Mouse (Mus musculus): ENCODE measurements around the gene Adamts18. TPM values are rescaled to one million over a fixed set of nuclear protein-coding genes. Genes with fewer than 3 reads are reported as not detected.

The Adamts18 gene
- total RNA-seq, 2 experiments from 2014 or later, result 1.3 to 1.9 TPM

DNA sequence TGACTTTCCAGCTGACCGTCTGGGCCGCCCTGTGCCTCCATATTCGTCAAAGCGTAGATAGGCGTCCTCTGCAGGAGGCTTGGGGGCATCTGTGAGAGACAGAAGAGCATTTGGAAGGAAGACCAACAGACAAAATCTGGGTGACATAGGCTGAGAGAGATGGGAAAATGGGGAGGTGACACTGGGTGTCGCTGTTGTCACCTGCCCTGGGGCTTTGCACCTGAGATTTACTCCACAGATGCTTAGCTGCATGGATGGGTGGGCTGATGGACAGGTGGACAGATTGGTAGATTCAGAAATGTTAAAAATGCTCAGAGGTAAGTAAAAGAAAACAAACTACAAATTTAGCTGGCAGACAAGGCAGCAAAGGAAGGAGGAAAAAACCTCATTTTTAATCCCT lies 73.2 kb downstream of the Adamts18 start:
- Histone ChIP-seq H3K27ac (no peak overlapping the region), H3K4me3 (no peak overlapping the region)
- peak; percentile 35; the same call in 1 of the 2 replicates for TF ChIP-seq CTCF (conservative IDR thresholded peaks at IDR 0.05)
- no peak for DNase-seq (ENCODE audit: low spot score in 2 of 2)

- Histone ChIP-seq H3K27ac (no peak overlapping the region), H3K4me3 (no peak overlapping the region)
- no peak for DNase-seq (ENCODE audit: low spot score in 2 of 2)
- no peak for TF ChIP-seq CTCF (conservative IDR thresholded peaks at IDR 0.05)
These were observed 79.6 kb downstream of the Adamts18 start for GRCm38 (mm10) chr8:113768861-113769410.

GRCm38 (mm10) chr8:113765121-113765520 lies 83.4 kb downstream of the Adamts18 start:
- no peak for TF ChIP-seq CTCF (conservative IDR thresholded peaks at IDR 0.05)
- H3K4me3 ChIP-seq, result no peak overlapping the region
- DNase-seq (ENCODE audit: low spot score in 2 of 2), result no peak
- no peak overlapping the region for H3K27ac ChIP-seq

GRCm38 (mm10) chr8:113763592-113764355 lies 84.8 kb downstream of the Adamts18 start:
- Histone ChIP-seq H3K4me3 (no peak overlapping the region), H3K27ac (no peak overlapping the region)
- no peak for DNase-seq (ENCODE audit: low spot score in 2 of 2)
- no peak for TF ChIP-seq CTCF (conservative IDR thresholded peaks at IDR 0.05)

DNA sequence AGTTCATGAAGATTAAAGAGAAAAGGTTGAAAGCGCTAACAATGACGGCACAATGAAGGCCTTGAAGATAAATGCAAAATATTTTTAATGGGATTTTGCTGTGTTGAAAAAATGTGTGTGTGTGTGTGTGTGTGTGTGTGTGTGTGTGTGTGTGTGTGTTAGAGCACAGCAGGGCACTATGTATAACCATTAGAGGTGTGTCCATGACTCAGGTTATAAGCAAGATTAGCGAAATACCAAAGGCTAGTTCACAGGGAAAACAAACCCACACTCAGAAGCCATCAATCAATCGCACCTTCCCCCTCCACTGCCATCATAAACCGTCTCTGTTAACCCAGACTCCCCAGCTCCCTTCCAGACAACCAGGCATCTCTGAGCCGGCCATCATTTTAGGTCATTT lies 86.4 kb downstream of the Adamts18 start:
- TF ChIP-seq CTCF (conservative IDR thresholded peaks at IDR 0.05), result no peak
- Histone ChIP-seq H3K4me3 (no peak overlapping the region), H3K27ac (no peak overlapping the region)
- DNase-seq (ENCODE audit: low spot score in 2 of 2), result no peak

DNA sequence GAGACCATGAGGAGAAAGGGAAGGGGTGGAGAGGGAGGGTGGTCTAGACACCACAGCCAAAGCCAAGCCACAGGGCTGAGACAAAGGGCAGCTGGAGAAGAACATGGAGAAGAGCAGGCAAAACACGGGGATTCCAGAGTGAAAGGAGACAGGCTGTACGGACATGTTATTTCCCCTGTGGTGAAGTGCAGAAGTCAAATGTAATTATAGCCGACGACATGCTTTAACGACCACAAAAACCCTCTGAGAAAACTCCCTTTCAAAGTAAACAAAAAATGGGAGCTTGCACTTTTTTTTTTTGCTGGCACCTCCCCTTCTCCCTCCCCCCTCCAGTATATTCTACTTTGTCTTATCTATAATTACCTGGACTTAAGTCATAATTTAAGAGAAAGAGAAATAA lies 92.7 kb downstream of the Adamts18 start:
- no peak for DNase-seq (ENCODE audit: low spot score in 2 of 2)
- TF ChIP-seq CTCF (conservative IDR thresholded peaks at IDR 0.05), result no peak
- Histone ChIP-seq H3K4me3 (no peak overlapping the region), H3K27ac (no peak overlapping the region)

DNA sequence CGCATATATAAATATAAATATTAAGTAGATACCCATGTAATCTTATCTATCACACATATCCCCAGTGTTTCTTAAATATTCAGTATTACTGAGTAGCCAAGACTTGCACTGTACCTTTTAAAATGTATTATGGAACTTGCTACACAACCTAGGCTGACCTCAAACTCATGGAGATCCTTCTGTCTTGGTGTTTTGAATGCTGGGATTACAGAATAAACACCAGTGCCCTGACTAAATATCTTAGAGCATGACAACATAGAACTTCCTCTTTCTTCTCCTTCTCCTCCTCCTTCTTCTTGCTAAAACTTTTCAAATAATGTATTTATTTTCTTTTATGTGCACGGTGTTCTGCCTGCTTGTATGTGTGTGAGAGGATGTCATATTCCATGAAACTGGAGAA lies 95.4 kb downstream of the Adamts18 start:
- no peak overlapping the region for H3K4me3 ChIP-seq
- TF ChIP-seq CTCF (conservative IDR thresholded peaks at IDR 0.05), result no peak
- no peak overlapping the region for H3K27ac ChIP-seq
- no peak for DNase-seq (ENCODE audit: low spot score in 2 of 2)

- Histone ChIP-seq H3K4me3 (no peak overlapping the region), H3K27ac (no peak overlapping the region)
- no peak for TF ChIP-seq CTCF (conservative IDR thresholded peaks at IDR 0.05)
- no peak for DNase-seq (ENCODE audit: low spot score in 2 of 2)
These were observed 96.2 kb downstream of the Adamts18 start for GRCm38 (mm10) chr8:113752349-113752748.

- no peak overlapping the region for H3K4me3 ChIP-seq
- TF ChIP-seq CTCF (conservative IDR thresholded peaks at IDR 0.05), result no peak
- DNase-seq (ENCODE audit: low spot score in 2 of 2), result no peak
- no peak overlapping the region for H3K27ac ChIP-seq
These were observed 113.0 kb downstream of the Adamts18 start for GRCm38 (mm10) chr8:113735496-113736060.

GRCm38 (mm10) chr8:113725331-113725730 lies 123.2 kb downstream of the Adamts18 start:
- no peak for DNase-seq (ENCODE audit: low spot score in 2 of 2)
- no peak for TF ChIP-seq CTCF (conservative IDR thresholded peaks at IDR 0.05)
- H3K27ac ChIP-seq, result no peak overlapping the region
- H3K4me3 ChIP-seq, result no peak overlapping the region

DNA sequence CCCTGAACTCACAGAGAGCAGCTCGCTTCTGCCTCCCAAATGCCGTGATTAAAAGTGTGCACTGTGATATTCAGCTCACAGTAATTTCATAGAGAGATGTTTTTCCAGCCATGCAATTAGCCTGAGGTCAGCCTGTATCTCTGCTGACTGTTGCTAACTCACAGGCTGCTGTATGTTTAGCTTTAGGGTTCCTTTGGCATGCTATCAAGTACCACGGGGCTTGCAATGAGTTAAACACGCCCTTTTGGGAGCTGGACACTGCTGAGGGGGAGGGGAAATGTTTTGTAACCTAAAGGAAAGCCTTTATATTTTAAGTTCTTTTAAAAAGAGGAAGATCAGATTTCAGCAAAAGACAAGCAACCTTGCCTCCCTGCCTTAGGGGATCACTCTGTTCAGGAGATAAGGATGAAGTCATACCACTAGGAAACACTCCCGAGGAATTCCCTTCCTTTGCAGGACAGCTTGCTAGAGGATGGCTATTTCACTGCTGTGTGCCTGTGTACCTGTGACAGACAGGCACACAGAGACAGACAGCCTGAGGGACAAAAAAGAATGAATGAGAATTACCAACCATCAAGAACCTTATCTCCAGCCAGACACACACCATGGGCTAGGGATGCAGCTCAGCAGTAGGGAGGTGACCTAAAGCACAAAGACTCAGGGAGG lies 124.5 kb downstream of the Adamts18 start:
- H3K4me3 ChIP-seq, result no peak overlapping the region
- DNase-seq (ENCODE audit: low spot score in 2 of 2), result no peak
- no peak for TF ChIP-seq CTCF (conservative IDR thresholded peaks at IDR 0.05)
- no peak overlapping the region for H3K27ac ChIP-seq

DNA sequence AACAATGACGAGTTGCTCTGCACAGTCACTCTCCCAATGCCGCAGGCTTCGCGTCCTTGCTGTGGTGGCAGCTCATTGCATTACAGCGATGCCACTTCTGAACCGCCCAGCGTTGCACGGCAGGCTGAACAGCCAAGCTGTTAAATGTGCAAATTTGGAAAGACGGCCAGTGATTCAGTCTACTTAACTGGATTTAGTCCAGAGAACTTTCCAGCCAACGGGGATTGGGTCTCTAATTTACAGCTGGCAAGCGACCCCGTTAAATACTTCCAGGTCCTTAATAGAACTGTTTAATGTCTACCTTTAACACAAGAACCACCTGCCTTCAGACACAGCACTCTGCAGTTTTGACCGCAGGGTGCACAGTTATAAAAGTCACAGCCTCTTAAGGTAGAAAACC lies 127.1 kb downstream of the Adamts18 start:
- DNase-seq (ENCODE audit: low spot score in 2 of 2), result peak in 1 of 2 experiments; percentile 1

GRCm38 (mm10) chr8:113704968-113705367 lies 143.6 kb downstream of the Adamts18 start:
- Histone ChIP-seq H3K4me3 (no peak overlapping the region), H3K27ac (no peak overlapping the region)
- no peak for DNase-seq (ENCODE audit: low spot score in 2 of 2)
- TF ChIP-seq CTCF (conservative IDR thresholded peaks at IDR 0.05), result no peak

More for the DNA sequence above, 127.1 kb downstream of the Adamts18 start:
- H3K27ac ChIP-seq, result no peak overlapping the region
- TF ChIP-seq CTCF (conservative IDR thresholded peaks at IDR 0.05), result peak; percentile 43
- no peak overlapping the region for H3K4me3 ChIP-seq

Data from layer of hippocampus, adult 2 months (tissue).